Mouse (Mus musculus): ENCODE measurements at regions not wholly inside any gene's neighbourhood (a gene's known extent, or its start where the extent isn't known, plus 50 kb on each side); places are given as distances from the start of the nearest gene placed in this dataset.

DNA sequence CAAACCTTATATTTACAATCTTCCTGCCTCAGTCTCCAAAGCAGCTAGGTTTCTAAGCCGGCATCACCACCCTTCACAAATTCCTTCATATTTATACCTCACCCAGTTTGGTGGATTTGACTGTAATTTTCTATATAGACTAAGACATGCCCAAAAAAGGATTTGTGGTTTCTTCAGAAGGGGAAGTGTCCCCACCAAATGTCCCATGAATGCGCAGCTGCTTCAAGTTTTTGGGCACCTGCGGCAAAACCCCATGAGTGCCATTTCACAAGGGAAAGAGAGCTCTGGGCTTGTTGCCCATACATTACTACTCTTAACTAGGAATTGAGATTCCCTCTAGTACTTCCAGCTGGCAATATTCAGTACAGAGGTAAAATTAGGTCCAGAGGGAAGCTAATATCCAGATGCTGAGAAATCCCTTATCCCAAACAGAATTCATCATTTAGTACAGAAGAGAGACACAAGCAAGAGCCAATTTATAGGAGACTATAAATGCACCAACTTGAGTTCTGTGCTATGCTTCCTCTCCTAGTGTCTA lies 990.6 kb downstream of the Diaph3 start:
- no peak for TF ChIP-seq GATA1 (IDR thresholded peaks at IDR 0.05; ENCODE audit: borderline replicate concordance, low read length)
- TF ChIP-seq FLI1 (IDR thresholded peaks at IDR 0.05; ENCODE audit: low read length): no peak
